12 mouse cellular contexts compared by ENCODE assay signal in the genomic region with DNA sequence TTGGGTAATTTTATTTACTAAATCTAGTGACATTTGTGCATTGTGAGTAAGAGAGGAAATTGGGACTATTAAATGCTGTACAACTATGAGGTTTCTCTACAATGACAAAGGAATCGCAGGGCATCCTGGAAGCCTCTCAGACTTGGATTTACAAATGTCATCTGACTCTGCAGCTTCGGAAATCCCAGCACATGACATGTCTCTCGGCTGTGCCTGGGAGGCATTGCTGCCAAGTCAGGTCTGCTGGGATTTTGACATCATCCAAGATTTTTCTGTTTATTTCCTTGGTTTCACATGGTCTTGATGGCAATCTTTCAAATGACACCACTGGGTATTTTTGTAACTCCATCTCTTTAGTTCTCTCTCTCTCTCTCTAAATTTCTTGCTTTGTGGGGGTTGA.
DNase-seq lines count a peak whose midpoint lies in the region; ATAC-seq lines count a peak whose summit lies in the region.
"Had no signal": no experiment of that assay in that cellular context is flagged by ENCODE, and none has a peak within 500 bp of the region (broad histone marks: within the 10 kb centered on the region; RNA-seq: fewer than 3 reads in every experiment).

No protein-coding gene starts in this region.

- H3K4me3 ChIP-seq in heart, embryonic 12.5 days = no peak overlapping the region
- H3K4me3 ChIP-seq in kidney, embryonic 14.5 days (ENCODE audit: low read length) = no peak overlapping the region
- H3K4me3 ChIP-seq: erythroblast, embryonic 14.5 days; intestine, embryonic 15.5 days; left cerebral cortex, adult 2 months had no signal

- no peaks in the 10 kb centered on the region for H3K4me1 ChIP-seq in heart, embryonic 12.5 days (replicated peaks)
- no peaks in the 10 kb centered on the region for H3K4me1 ChIP-seq in kidney, embryonic 14.5 days (ENCODE audit: control insufficient read depth, insufficient read depth, low read length)
- H3K4me1 ChIP-seq: intestine, embryonic 15.5 days had no signal

- H3K27me3 ChIP-seq in heart, embryonic 12.5 days (replicated peaks) = no peaks in the 10 kb centered on the region
- no peaks in the 10 kb centered on the region for H3K27me3 ChIP-seq in kidney, embryonic 14.5 days (ENCODE audit: control insufficient read depth, insufficient read depth, low read length)
- H3K27me3 ChIP-seq: intestine, embryonic 15.5 days had no signal

- H3K9me3 ChIP-seq in heart, embryonic 12.5 days (replicated peaks) = no peaks in the 10 kb centered on the region
- H3K9me3 ChIP-seq in kidney, embryonic 14.5 days (ENCODE audit: control insufficient read depth, low read length) = no peaks in the 10 kb centered on the region
- H3K9me3 ChIP-seq: intestine, embryonic 15.5 days had no signal

- ATAC-seq in heart, embryonic 12.5 days (ENCODE audit: insufficient number of reproducible peaks, low FRiP score) = no peak
- no peak for ATAC-seq in kidney, embryonic 14.5 days (ENCODE audit: low FRiP score, low TSS enrichment)
- ATAC-seq: intestine, embryonic 15.5 days had no signal

- 65% methylated on average over 3 of the region's 3 CpGs for WGBS in heart, embryonic 12.5 days
- WGBS in kidney, embryonic 14.5 days = 63% methylated on average over 3 of the region's 3 CpGs

- no peak overlapping the region for H3K9ac ChIP-seq in heart, embryonic 12.5 days
- no peak overlapping the region for H3K9ac ChIP-seq in kidney, embryonic 14.5 days (ENCODE audit: low read depth, low read length)
- H3K9ac ChIP-seq: intestine, embryonic 15.5 days had no signal

- no peak overlapping the region for H3K27ac ChIP-seq in heart, embryonic 12.5 days (ENCODE audit: poor library complexity, severe bottlenecking)
- no peak overlapping the region for H3K27ac ChIP-seq in kidney, embryonic 14.5 days (ENCODE audit: low read depth, low read length)
- H3K27ac ChIP-seq: intestine, embryonic 15.5 days; left cerebral cortex, adult 2 months had no signal

- peak; percentile 33 for DNase-seq in heart, adult 8-10 months (ENCODE audit: low spot score)
- peak; percentile 35 for DNase-seq in MN1 (ENCODE audit: low spot score)
- DNase-seq in brain, adult 2 months (ENCODE audit: low read depth, low spot score) = peak; percentile 20
- DNase-seq in heart, adult 9 months (ENCODE audit: low spot score in 2 of 2) = peak; percentile 42 to 66
- no peak for DNase-seq in cerebellum, adult 11-12 months
- DNase-seq: cerebellum, adult 9-11 months; embryo, embryonic 11 days had no signal

- no peak overlapping the region for H3K4me2 ChIP-seq in heart, embryonic 12.5 days
- H3K4me2 ChIP-seq in kidney, embryonic 14.5 days (replicated peaks; ENCODE audit: low read depth, low read length) = no peak overlapping the region
- H3K4me2 ChIP-seq: intestine, embryonic 15.5 days had no signal

- H3K36me3 ChIP-seq in heart, embryonic 12.5 days = no peaks in the 10 kb centered on the region
- H3K36me3 ChIP-seq in kidney, embryonic 14.5 days (ENCODE audit: control insufficient read depth, insufficient read depth, low read length) = no peaks in the 10 kb centered on the region
- H3K36me3 ChIP-seq: intestine, embryonic 15.5 days had no signal
